9 mouse cellular contexts compared by ENCODE assay signal in the genomic region with DNA sequence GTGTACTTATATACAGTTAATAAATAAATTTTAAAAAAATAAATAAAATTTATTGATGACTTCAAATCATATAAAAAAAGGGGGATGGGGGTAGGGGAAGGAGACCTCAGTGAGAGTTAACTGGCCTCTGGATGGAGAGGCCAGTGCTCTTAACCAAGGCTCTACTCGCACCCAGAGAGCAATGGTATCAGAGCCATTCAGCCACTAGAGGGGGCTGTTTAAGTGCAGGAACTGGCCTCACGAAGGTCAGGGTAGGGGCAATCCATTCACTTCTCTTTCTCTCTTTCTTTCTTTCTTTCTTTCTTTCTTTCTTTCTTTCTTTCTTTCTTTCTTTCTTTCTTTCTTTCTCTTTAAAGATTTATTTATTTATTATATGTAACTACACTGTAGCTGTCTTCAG. TPM values are rescaled to one million over a fixed set of nuclear protein-coding genes. Genes with fewer than 3 reads are reported as not detected.
DNase-seq lines count a peak whose midpoint lies in the region; ATAC-seq lines count a peak whose summit lies in the region.
"Had no signal": no experiment of that assay in that cellular context is flagged by ENCODE, and none has a peak within 500 bp of the region (broad histone marks: within the 10 kb centered on the region; RNA-seq: fewer than 3 reads in every experiment).

No protein-coding gene starts in this region.

- no peak overlapping the region for H3K4me2 ChIP-seq in midbrain, embryonic 13.5 days (replicated peaks)
- H3K4me2 ChIP-seq: embryonic facial prominence, embryonic 13.5 days had no signal

- peaks cover 8% of the 10 kb centered on the region for H3K4me1 ChIP-seq in midbrain, embryonic 13.5 days (replicated peaks)

- 35% methylated on average over 2 of the region's 2 CpGs for WGBS in midbrain, embryonic 13.5 days

- H3K9ac ChIP-seq in midbrain, embryonic 13.5 days (replicated peaks), result no peak overlapping the region
- H3K9ac ChIP-seq: embryonic facial prominence, embryonic 13.5 days had no signal

- no peak overlapping the region for H3K27ac ChIP-seq in midbrain, embryonic 13.5 days
- H3K27ac ChIP-seq: embryonic facial prominence, embryonic 13.5 days had no signal

- no peaks in the 10 kb centered on the region for H3K9me3 ChIP-seq in midbrain, embryonic 13.5 days
- H3K9me3 ChIP-seq: embryonic facial prominence, embryonic 13.5 days had no signal

- no peak for ATAC-seq in midbrain, embryonic 13.5 days

- DNase-seq in gastrocnemius, postnatal 10 days, result peak; percentile 47
- no peak for DNase-seq in gastrocnemius, postnatal 25 days
- peak; percentile 78 for DNase-seq in B cell, adult 2 months
- DNase-seq in adrenal gland, postnatal 14 days, result peak; percentile 82
- DNase-seq in induced T-regulatory cell, adult 2 months (ENCODE audit: low read depth), result peak; percentile 86
- DNase-seq in retina, postnatal 1 day, result peak; percentile 68
- no peak for DNase-seq in left cerebral cortex, adult 11 months (ENCODE audit: low spot score)

- no peak overlapping the region for H3K4me3 ChIP-seq in midbrain, embryonic 13.5 days (replicated peaks)
- H3K4me3 ChIP-seq: embryonic facial prominence, embryonic 13.5 days had no signal

- peaks cover 23% of the 10 kb centered on the region for H3K36me3 ChIP-seq in midbrain, embryonic 13.5 days

- H3K27me3 ChIP-seq in midbrain, embryonic 13.5 days, result no peaks in the 10 kb centered on the region
- H3K27me3 ChIP-seq: embryonic facial prominence, embryonic 13.5 days had no signal

RNA-seq across cellular contexts. Expression of a gene that starts 4.7 kb away (rescaled TPM):
- 1 to 10 TPM; 1.1 to 1.2 TPM for total RNA-seq in gastrocnemius, postnatal 10 days (2021)
- total RNA-seq in gastrocnemius, postnatal 25 days (2021), result 1 to 10 TPM; 1.7 TPM
- 15.9 and 22.2 TPM in 2 replicates for total RNA-seq in adrenal gland, postnatal 14 days (2021)
- polyA plus RNA-seq in midbrain, embryonic 13.5 days (2015; fragmentation: Nextera tagmentation; extraction: Ambion mirVana), result 0.66 and 2.0 TPM in 2 replicates

RNA-seq across cellular contexts. Expression of a gene that starts 4.8 kb away (rescaled TPM):
- total RNA-seq in gastrocnemius, postnatal 10 days (2021), result 10 to 100 TPM; 31.1 to 43.9 TPM
- 10 to 100 TPM; 37.4 to 43.4 TPM for total RNA-seq in gastrocnemius, postnatal 25 days (2021)
- 44.5 and 55.1 TPM in 2 replicates for total RNA-seq in adrenal gland, postnatal 14 days (2021)
- 70.1 and 78.3 TPM in 2 replicates for polyA plus RNA-seq in midbrain, embryonic 13.5 days (2015; fragmentation: Nextera tagmentation; extraction: Ambion mirVana)

RNA-seq across cellular contexts. Expression of a gene that starts 6.5 kb away (rescaled TPM):
- total RNA-seq in gastrocnemius, postnatal 10 days (2021), result 10 to 100 TPM; 48.2 to 52.1 TPM
- 10 to 100 TPM; 36.2 to 43.9 TPM for total RNA-seq in gastrocnemius, postnatal 25 days (2021)
- total RNA-seq in adrenal gland, postnatal 14 days (2021), result 139 and 159 TPM in 2 replicates
- polyA plus RNA-seq in midbrain, embryonic 13.5 days (2015; fragmentation: Nextera tagmentation; extraction: Ambion mirVana), result 93.4 and 104 TPM in 2 replicates

RNA-seq across cellular contexts. Expression of a gene that starts 33.1 kb away (rescaled TPM):
- total RNA-seq in gastrocnemius, postnatal 10 days (2021), result 1 to 10 TPM; 1.2 to 1.6 TPM
- total RNA-seq in gastrocnemius, postnatal 25 days (2021), result 1 to 10 TPM in 1 of 2 experiments, under 1 TPM in 1; 0.51 to 1.1 TPM
- total RNA-seq in adrenal gland, postnatal 14 days (2021), result 3.0 TPM in 2 replicates
- polyA plus RNA-seq in midbrain, embryonic 13.5 days (2015; fragmentation: Nextera tagmentation; extraction: Ambion mirVana), result 0.77 and 1.0 TPM in 2 replicates

RNA-seq across cellular contexts. Expression of a gene that starts 34.4 kb away (rescaled TPM):
- 100 to 1,000 TPM; 177 to 190 TPM for total RNA-seq in gastrocnemius, postnatal 10 days (2021)
- 100 to 1,000 TPM; 104 to 115 TPM for total RNA-seq in gastrocnemius, postnatal 25 days (2021)
- 255 and 265 TPM in 2 replicates for total RNA-seq in adrenal gland, postnatal 14 days (2021)
- polyA plus RNA-seq in midbrain, embryonic 13.5 days (2015; fragmentation: Nextera tagmentation; extraction: Ambion mirVana), result 529 and 545 TPM in 2 replicates

Comparison
In these comparisons a context has a peak if more than half of its experiments do, and no peak if none do; other contexts are left out.
1. DNase-seq: peak in gastrocnemius, postnatal 10 days (single experiment), B cell, adult 2 months (2 of 2), adrenal gland, postnatal 14 days (single experiment), induced T-regulatory cell, adult 2 months (single experiment) and retina, postnatal 1 day (single experiment); none in gastrocnemius, postnatal 25 days (single experiment) and left cerebral cortex, adult 11 months (single experiment).